Mouse (Mus musculus) adrenal gland (tissue): ENCODE data around the gene Gigyf1.

ENCODE experiments used
- intact Hi-C: fragments of 180-260 bp; cut with DNase I; formaldehyde crosslinking; loops from one replicate; pipeline ENCODE4 v1.15.1; 2025

The Gigyf1 gene

GRCm38 (mm10) chr5:137532131-137532807 lies 13.9 kb downstream of the Gigyf1 start:
- intact Hi-C loops: no loop called here

- intact Hi-C loops: no loop called here
These were observed 14.4 kb downstream of the Gigyf1 start for GRCm38 (mm10) chr5:137532808-137533116.

- intact Hi-C loops: no loop called here
These were observed 14.9 kb downstream of the Gigyf1 start, which contains the start of the genes Epo and Gnb2 for GRCm38 (mm10) chr5:137533117-137533827. TSS of gene Epo (minus strand) at chr5:137533242. TSS of gene Gnb2 (minus strand) at chr5:137533510.

GRCm38 (mm10) chr5:137534762-137535161 lies 16.4 kb downstream of the Gigyf1 start:
- intact Hi-C loops: no loop called here

- intact Hi-C loops: no loop called here
These were observed 17.0 kb downstream of the Gigyf1 start for GRCm38 (mm10) chr5:137535318-137535717.

- intact Hi-C loops: no loop called here
These were observed 19.1 kb downstream of the Gigyf1 start for GRCm38 (mm10) chr5:137537461-137537860.

- intact Hi-C loops: no loop called here
These were observed 21.0 kb downstream of the Gigyf1 start for GRCm38 (mm10) chr5:137539291-137539801.

GRCm38 (mm10) chr5:137540991-137541390 lies 22.6 kb downstream of the Gigyf1 start:
- intact Hi-C loops: no loop called here

GRCm38 (mm10) chr5:137541768-137542540 lies 23.6 kb downstream of the Gigyf1 start:
- intact Hi-C loops: no loop called here

GRCm38 (mm10) chr5:137544926-137545325 lies 26.6 kb downstream of the Gigyf1 start:
- intact Hi-C loops: no loop called here

- intact Hi-C loops: no loop called here
These were observed 27.2 kb downstream of the Gigyf1 start for GRCm38 (mm10) chr5:137545596-137545995.

- intact Hi-C loops: loop anchor here (5.0 kb wide), 1 partner anchor 37 kb away; no protein-coding TSS in a partner anchor
These were observed 31.5 kb downstream of the Gigyf1 start for GRCm38 (mm10) chr5:137549840-137550239.

GRCm38 (mm10) chr5:137551119-137551518 lies 32.8 kb downstream of the Gigyf1 start:
- intact Hi-C loops: loop anchor here (5.0 kb wide), 1 partner anchor 36 kb away; no protein-coding TSS in a partner anchor

GRCm38 (mm10) chr5:137553000-137553399 lies 34.7 kb downstream of the Gigyf1 start:
- intact Hi-C loops: loop anchor here (5.0 kb wide), 1 partner anchor 34 kb away; no protein-coding TSS in a partner anchor

- intact Hi-C loops: loop anchor here (5.0 kb wide), 1 partner anchor 34 kb away; no protein-coding TSS in a partner anchor
These were observed 35.1 kb downstream of the Gigyf1 start, which contains the start of gene Actl6b for GRCm38 (mm10) chr5:137553411-137553837. TSS of gene Actl6b (plus strand) at chr5:137553517.

- intact Hi-C loops: loop anchor here (5.0 kb wide), 1 partner anchor 33 kb away; no protein-coding TSS in a partner anchor
These were observed 35.5 kb downstream of the Gigyf1 start for GRCm38 (mm10) chr5:137553898-137554297.

- intact Hi-C loops: no loop called here
These were observed 43.2 kb downstream of the Gigyf1 start for GRCm38 (mm10) chr5:137561556-137561955.

- intact Hi-C loops: no loop called here
These were observed 44.6 kb downstream of the Gigyf1 start for GRCm38 (mm10) chr5:137562965-137563364.

GRCm38 (mm10) chr5:137565744-137566143 lies 47.4 kb downstream of the Gigyf1 start:
- intact Hi-C loops: no loop called here

GRCm38 (mm10) chr5:137566416-137566815 lies 48.1 kb downstream of the Gigyf1 start:
- intact Hi-C loops: no loop called here

GRCm38 (mm10) chr5:137568223-137568798 lies 50.0 kb downstream of the Gigyf1 start:
- intact Hi-C loops: no loop called here
